Mouse (Mus musculus) midbrain, postnatal 0 days (tissue): ENCODE data around the gene Med27. TPM values are rescaled to one million over a fixed set of nuclear protein-coding genes. Genes with fewer than 3 reads are reported as not detected.
A peak's percentile ranks its signal among the peaks of the same experiment; 100 is the strongest.

Source experiments
- ATAC-seq: fragments of 200-750 bp; cut with Nextera tagmentation; 2 replicates; pipeline ENCODE4 v1.8.0; 2017; ENCODE audit warnings: moderate number of reproducible peaks, mild to moderate bottlenecking, moderate TSS enrichment, moderate library complexity; ENCODE audit not compliant: low FRiP score
- DNase-seq: peaks from one replicate; pipeline ENCODE4 v3.0.0-alpha.2; 2015; ENCODE audit warnings: low spot score
- H3K27ac ChIP-seq: fragments of 300-500 bp; sonication (generic); 2 replicates; pipeline ENCODE4 v1.5.1; 2014; ENCODE audit warnings: low read depth, mild to moderate bottlenecking, low read length, mixed read lengths
- H3K27me3 ChIP-seq: fragments of 300-500 bp; sonication (generic); 2 replicates; pipeline ENCODE4 v1.6.1; 2014; ENCODE audit warnings: low read length, control low read depth, mixed read lengths; ENCODE audit not compliant: insufficient read depth
- H3K36me3 ChIP-seq: fragments of 300-500 bp; sonication (generic); 2 replicates; pipeline ENCODE4 v1.6.1; 2014; ENCODE audit warnings: low read length, control low read depth, mixed read lengths; ENCODE audit not compliant: insufficient read depth
- H3K4me1 ChIP-seq: fragments of 300-500 bp; sonication (generic); 2 replicates; pipeline ENCODE4 v1.6.1; 2014; ENCODE audit warnings: mild to moderate bottlenecking, control low read depth, antibody characterized with exemption, low read length, mixed read lengths; ENCODE audit not compliant: insufficient read depth
- H3K4me2 ChIP-seq: fragments of 300-500 bp; sonication (generic); 2 replicates; pipeline ENCODE4 v1.6.1; 2014; ENCODE audit warnings: low read depth, mild to moderate bottlenecking, low read length, mixed read lengths; ENCODE audit not compliant: poor library complexity, severe bottlenecking
- H3K4me3 ChIP-seq: fragments of 300-500 bp; sonication (generic); 2 replicates; pipeline ENCODE4 v1.5.1; 2014; ENCODE audit warnings: low read depth, mild to moderate bottlenecking, low read length, moderate library complexity
- H3K9ac ChIP-seq: fragments of 300-500 bp; sonication (generic); replicated peaks from 2 replicates; pipeline ENCODE4 v1.6.1; 2014; ENCODE audit warnings: mild to moderate bottlenecking, low read length, moderate library complexity, mixed read lengths; ENCODE audit not compliant: poor library complexity, severe bottlenecking
- H3K9me3 ChIP-seq: fragments of 300-500 bp; sonication (generic); 2 replicates; pipeline ENCODE4 v1.6.1; 2016; ENCODE audit warnings: low read length, control low read depth
- CTCF ChIP-seq: IDR thresholded peaks from 2 replicates; pipeline ENCODE4 v1.5.1; 2016; ENCODE audit warnings: antibody characterized with exemption, mild to moderate bottlenecking
- WGBS: fragments of 180-500 bp; shearing (Covaris S2); extraction: QIAGEN DNeasy Blood & Tissue Kit; methylation state at CpG from one replicate; pipeline ENCODE4 v1.1.7; 2014; 5-methylcytosine and 5-hydroxymethylcytosine counted together
- polyA plus RNA-seq: library from polyadenylated mRNA; unstranded; fragments of >200 nt; fragmentation: Nextera tagmentation; extraction: Ambion mirVana; gene quantifications from 2 replicates; pipeline ENCODE4 v1.2.1, GENCODE M21; 2015
- total RNA-seq: library from RNA; depleted of rRNA; stranded (reverse); fragments of >200 nt; gene quantifications from 2 replicates; pipeline ENCODE4 v1.2.3, GENCODE M21; 2014

The Med27 gene
- total and polyA plus RNA-seq, 2 experiments from 2014 or later, result 58.0 to 65.0 TPM

- DNase-seq (no peak), ATAC-seq (no peak)
- TF ChIP-seq CTCF, result no peak
- Histone ChIP-seq H3K27ac (no peak overlapping the region), H3K4me3 (no peak overlapping the region), H3K4me2 (no peak overlapping the region), H3K4me1 (no peaks in the 10 kb centered on the region), H3K27me3 (no peaks in the 10 kb centered on the region), H3K9ac (no peak overlapping the region), H3K9me3 (no peaks in the 10 kb centered on the region), H3K36me3 (no peaks in the 10 kb centered on the region)
- 74% methylated on average over 6 of the region's 6 CpGs for WGBS
These were observed 25.8 kb upstream of the Med27 start for GRCm38 (mm10) chr2:29320780-29321179.

- Histone ChIP-seq H3K4me1 (no peaks in the 10 kb centered on the region), H3K9ac (no peak overlapping the region), H3K27ac (no peak overlapping the region), H3K4me2 (no peak overlapping the region), H3K4me3 (no peak overlapping the region), H3K27me3 (no peaks in the 10 kb centered on the region), H3K9me3 (no peaks in the 10 kb centered on the region), H3K36me3 (no peaks in the 10 kb centered on the region)
- 81% methylated on average over 2 of the region's 2 CpGs for WGBS
- TF ChIP-seq CTCF, result no peak
- ATAC-seq, result no peak
- DNase-seq, result peak; percentile 26
These were observed 22.2 kb upstream of the Med27 start for GRCm38 (mm10) chr2:29324456-29324855.

GRCm38 (mm10) chr2:29330471-29330870, 16.1 kb upstream of the Med27 start:
- no peaks in the 10 kb centered on the region for H3K9me3 ChIP-seq
- H3K27ac ChIP-seq, result no peak overlapping the region
- H3K4me3 ChIP-seq, result no peak overlapping the region
- no peak overlapping the region for H3K9ac ChIP-seq
- DNase-seq, result no peak
- H3K36me3 ChIP-seq, result no peaks in the 10 kb centered on the region
- no peaks in the 10 kb centered on the region for H3K4me1 ChIP-seq
- TF ChIP-seq CTCF, result no peak
- ATAC-seq, result no peak
- H3K4me2 ChIP-seq, result no peak overlapping the region
- H3K27me3 ChIP-seq, result no peaks in the 10 kb centered on the region
- 100% methylated on average over 1 of the region's 1 CpGs for WGBS

- Histone ChIP-seq H3K27ac (no peak overlapping the region), H3K9ac (no peak overlapping the region), H3K9me3 (no peaks in the 10 kb centered on the region)
These were observed 8.2 kb upstream of the Med27 start for GRCm38 (mm10) chr2:29338396-29338795.

GRCm38 (mm10) chr2:29358696-29359375, 12.2 kb downstream of the Med27 start:
- Histone ChIP-seq H3K4me1 (no peaks in the 10 kb centered on the region), H3K4me2 (no peak overlapping the region), H3K27ac (no peak overlapping the region), H3K9me3 (no peaks in the 10 kb centered on the region), H3K36me3 (peaks cover 5% of the 10 kb centered on the region; the same call in 1 of the 2 replicates), H3K4me3 (no peak overlapping the region), H3K27me3 (no peaks in the 10 kb centered on the region), H3K9ac (no peak overlapping the region)
- TF ChIP-seq CTCF, result no peak
- DNase-seq, result no peak
- WGBS, result 39% methylated on average over 9 of the region's 9 CpGs
- no peak for ATAC-seq

More at GRCm38 (mm10) chr2:29338396-29338795, 8.2 kb upstream of the Med27 start:
- no peak for DNase-seq
- Histone ChIP-seq H3K4me1 (no peaks in the 10 kb centered on the region), H3K4me2 (no peak overlapping the region), H3K4me3 (no peak overlapping the region), H3K36me3 (no peaks in the 10 kb centered on the region), H3K27me3 (no peaks in the 10 kb centered on the region)
- no peak for TF ChIP-seq CTCF
- no peak for ATAC-seq
- 96% methylated on average over 1 of the region's 1 CpGs for WGBS

GRCm38 (mm10) chr2:29360956-29361355, 14.3 kb downstream of the Med27 start:
- no peak overlapping the region for H3K9ac ChIP-seq
- no peak for TF ChIP-seq CTCF
- no peaks in the 10 kb centered on the region for H3K27me3 ChIP-seq
- no peaks in the 10 kb centered on the region for H3K9me3 ChIP-seq
- 76% methylated on average over 3 of the region's 3 CpGs for WGBS
- H3K27ac ChIP-seq, result no peak overlapping the region
- H3K36me3 ChIP-seq, result peaks cover 6% of the 10 kb centered on the region; the same call in 1 of the 2 replicates
- H3K4me2 ChIP-seq, result no peak overlapping the region
- no peak overlapping the region for H3K4me3 ChIP-seq
- no peak for ATAC-seq
- no peaks in the 10 kb centered on the region for H3K4me1 ChIP-seq
- DNase-seq, result no peak
